Mouse (Mus musculus) embryonic fibroblast, embryonic 13.5 days (primary cell): ENCODE measurements around the gene Olfr8.
"Not testable (repeated sequence)": the region's sequence is repeated elsewhere in the genome, so short reads cannot be mapped to it uniquely, and the experiment has no call there.

Experiments
- CTCF ChIP-seq: IDR thresholded peaks from 2 replicates; pipeline ENCODE4 v1.5.1; 2011; ENCODE audit warnings: mild to moderate bottlenecking, control low read depth, low read length, moderate library complexity, borderline replicate concordance; ENCODE audit not compliant: insufficient read depth
- POLR2A ChIP-seq: IDR thresholded peaks from 2 replicates; pipeline ENCODE4 v1.6.1; 2011; ENCODE audit warnings: low read depth, mild to moderate bottlenecking, control low read depth, low read length, moderate library complexity

- TF ChIP-seq CTCF, POLR2A: not testable (repeated sequence)
These were observed 12.6 kb downstream of the Olfr8 start, which contains the start of gene Olfr1353 for GRCm38 (mm10) chr10:78963009-78963408.
